Mouse (Mus musculus) heart, postnatal 14 days (tissue): Measurements from ENCODE around the gene Psmd8. TPM values are rescaled to one million over a fixed set of nuclear protein-coding genes. Genes with fewer than 3 reads are reported as not detected.
A peak's percentile ranks its signal among the peaks of the same experiment; 100 is the strongest.
"Not testable (repeated sequence)": the region's sequence is repeated elsewhere in the genome, so short reads cannot be mapped to it uniquely, and the experiment has no call there.

Source experiments
- DNase-seq, 2 experiments: peaks; one replicate each; pipeline ENCODE4 v3.0.0; 2021 to 2022
- intact Hi-C: fragments of 180-260 bp; cut with DNase I; formaldehyde crosslinking; loops from one replicate; pipeline ENCODE4 v1.15.1; 2025
- total RNA-seq, 2 experiments: library from RNA; stranded (reverse); gene quantifications; 2 replicates each; pipeline ENCODE4 v1.2.3; 2021

The Psmd8 gene
- total RNA-seq, 2 experiments from 2014 or later: 142 to 149 TPM

DNA sequence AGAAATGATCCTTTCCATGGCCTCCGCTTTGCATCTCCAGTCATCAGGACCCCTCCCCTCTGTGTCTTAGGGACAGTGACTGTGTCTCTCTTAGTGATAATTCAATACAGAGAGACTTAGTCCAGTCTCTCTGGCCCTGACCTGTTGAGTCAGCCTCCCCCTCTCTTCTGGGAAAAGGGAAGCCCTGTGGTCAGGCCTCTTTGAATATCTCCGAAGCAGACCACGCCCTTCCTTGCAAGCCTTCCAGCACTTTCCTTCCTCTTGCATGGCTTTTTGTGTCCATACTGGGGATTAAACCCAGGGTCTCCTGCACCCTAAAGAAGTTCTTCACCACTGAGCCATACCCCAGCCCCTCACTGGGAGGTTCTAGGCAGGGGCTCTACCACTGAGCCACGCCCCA, 36.5 kb downstream of the Psmd8 start:
- intact Hi-C loops: no loop called here
- no peak for DNase-seq

DNA sequence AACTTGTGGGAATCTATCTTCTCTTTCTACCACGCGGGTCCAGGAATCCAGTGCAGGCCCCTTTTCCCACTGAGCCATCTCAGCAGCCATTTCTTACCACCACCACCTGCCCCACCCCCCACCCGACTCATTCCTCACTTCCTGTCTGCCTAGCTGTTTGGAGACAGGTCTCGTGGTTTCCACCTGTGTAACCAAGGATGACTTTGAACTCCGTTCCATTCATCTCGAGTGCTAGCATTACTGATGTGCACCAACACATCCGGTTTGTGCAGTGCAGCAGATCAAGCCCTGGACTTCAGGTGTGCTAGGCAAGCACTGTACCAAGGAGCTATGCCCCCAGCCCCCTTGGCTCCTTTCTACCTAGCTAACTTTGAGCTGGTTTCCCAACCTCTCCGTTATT, 39.1 kb downstream of the Psmd8 start:
- DNase-seq: no peak
- intact Hi-C loops: no loop called here

DNA sequence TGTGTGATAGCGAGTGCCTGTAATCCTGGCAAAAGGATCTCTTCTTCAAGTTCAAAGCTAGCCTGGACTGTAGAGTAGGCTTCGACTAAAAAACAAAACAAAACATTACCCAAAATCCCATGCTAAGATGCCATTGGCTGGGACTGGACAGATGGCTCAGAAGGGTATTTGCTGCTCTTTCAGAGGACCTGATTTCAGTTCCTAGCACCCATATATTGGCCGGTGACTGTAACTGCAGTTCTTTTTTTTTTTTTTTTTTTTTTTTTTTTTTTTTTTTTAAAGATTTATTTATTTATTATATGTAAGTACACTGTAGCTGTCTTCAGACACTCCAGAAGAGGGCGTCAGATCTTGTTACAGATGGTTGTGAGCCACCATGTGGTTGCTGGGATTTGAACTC, 41.3 kb downstream of the Psmd8 start:
- DNase-seq, intact Hi-C loops: not testable (repeated sequence)

DNA sequence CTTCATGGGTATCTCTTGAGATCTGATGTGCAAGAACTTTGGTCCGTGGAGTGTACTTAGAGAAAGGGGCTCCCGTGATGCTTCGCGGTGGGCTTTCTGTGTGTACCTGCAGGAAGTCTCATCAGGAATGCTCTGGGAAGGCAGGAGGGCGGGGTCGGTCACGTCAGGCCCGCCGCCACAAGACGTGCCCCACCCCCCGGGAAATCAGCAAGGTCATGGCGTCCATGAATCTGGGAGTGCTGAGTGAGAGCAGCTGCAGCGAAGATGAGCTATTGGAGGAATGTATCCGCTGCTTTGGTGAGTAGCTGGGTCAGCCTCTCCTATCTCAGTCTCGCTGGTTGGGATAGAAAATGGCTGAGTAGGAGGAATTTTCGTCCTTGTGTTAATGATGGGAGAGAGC, 43.1 kb downstream of the Psmd8 start:
- intact Hi-C loops: no loop called here

DNA sequence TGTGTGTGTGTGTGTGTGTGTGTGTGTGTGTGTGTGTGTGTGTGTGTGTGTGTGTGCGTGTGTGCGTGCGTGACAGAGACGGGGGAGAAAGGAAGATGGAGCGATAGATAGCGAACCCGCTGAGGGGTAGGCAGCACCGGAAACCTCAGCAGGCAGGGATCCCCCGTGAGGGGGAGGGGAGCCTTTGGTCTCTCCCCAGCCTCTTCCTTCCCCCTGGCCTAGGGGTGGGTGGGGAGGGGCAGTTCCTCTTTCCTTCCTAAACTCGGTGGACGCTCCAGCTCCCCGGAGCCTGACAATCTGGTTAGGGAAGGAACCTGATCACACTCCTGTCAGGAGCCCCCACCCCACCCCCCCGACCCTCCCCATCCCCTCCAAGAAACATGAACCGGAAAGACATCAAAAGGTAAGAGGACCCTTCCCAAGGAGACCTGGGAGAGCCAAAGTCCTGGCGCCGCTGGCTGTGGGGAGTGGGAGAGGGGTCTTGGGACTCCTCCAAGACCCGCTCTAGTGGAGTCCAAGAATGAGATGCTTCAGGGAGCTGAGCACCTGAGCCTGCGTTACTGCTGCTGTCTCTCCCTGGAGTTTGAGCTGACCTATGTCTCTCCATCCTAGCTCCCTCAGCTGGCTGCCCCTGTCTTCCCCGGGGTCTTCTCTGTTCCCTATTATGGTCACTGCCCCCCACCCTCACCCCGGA, 45.7 kb downstream of the Psmd8 start, which contains the start of gene Rasgrp4:
Gene Rasgrp4, plus strand, starts transcription at position 159 of the 694 bp plus-strand sequence.
- DNase-seq: peak; percentile 35 to 38

More for the DNA sequence above, 43.1 kb downstream of the Psmd8 start:
- DNase-seq: no peak

DNA sequence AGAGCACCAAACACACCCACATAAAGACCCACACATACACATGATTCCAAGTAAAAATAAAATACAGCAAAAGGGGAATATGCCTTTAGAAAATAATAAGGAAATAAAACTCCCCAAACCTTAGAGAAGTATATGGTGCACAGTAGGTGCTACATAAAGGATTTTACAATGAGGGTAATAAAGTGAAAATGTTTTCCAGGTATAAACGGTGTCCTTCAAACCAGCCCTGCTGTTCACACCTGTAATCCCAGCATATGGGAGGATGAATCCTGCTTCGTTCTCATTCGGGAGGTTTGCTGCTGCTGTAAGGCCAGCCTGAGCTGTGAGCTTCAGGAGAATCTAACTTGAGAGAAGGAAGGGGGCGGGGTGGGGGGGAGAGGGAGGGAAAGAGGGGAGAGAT, 46.3 kb downstream of the Psmd8 start:
- DNase-seq: no peak
- intact Hi-C loops: no loop called here

More for the DNA sequence above, 45.7 kb downstream of the Psmd8 start, which contains the start of gene Rasgrp4:
- intact Hi-C loops: no loop called here

DNA sequence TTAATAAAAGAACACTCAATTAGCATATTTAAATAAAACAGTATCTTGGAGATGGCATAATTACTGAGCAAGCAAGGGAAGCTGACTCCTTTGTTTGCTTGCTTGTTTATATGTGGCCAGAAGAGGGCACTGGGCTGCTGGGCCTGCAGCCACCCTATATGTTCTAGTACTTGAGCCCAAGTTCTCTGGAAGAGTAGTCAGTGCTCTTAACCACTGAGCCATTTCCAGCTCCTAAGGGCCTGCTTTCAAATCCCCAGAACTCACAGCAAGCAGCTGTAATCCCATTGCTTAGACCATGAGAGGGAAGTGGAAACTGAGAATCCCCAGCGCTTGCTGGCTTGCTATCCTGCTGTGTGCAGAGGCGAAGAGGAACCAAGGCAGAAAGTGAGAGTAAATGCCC, 51.8 kb downstream of the Psmd8 start:
- intact Hi-C loops: loop anchor here (5.0 kb wide), 2 partner anchors 119 to 169 kb away; partner anchors contain the start of gene 2200002D01Rik
- DNase-seq: no peak

DNA sequence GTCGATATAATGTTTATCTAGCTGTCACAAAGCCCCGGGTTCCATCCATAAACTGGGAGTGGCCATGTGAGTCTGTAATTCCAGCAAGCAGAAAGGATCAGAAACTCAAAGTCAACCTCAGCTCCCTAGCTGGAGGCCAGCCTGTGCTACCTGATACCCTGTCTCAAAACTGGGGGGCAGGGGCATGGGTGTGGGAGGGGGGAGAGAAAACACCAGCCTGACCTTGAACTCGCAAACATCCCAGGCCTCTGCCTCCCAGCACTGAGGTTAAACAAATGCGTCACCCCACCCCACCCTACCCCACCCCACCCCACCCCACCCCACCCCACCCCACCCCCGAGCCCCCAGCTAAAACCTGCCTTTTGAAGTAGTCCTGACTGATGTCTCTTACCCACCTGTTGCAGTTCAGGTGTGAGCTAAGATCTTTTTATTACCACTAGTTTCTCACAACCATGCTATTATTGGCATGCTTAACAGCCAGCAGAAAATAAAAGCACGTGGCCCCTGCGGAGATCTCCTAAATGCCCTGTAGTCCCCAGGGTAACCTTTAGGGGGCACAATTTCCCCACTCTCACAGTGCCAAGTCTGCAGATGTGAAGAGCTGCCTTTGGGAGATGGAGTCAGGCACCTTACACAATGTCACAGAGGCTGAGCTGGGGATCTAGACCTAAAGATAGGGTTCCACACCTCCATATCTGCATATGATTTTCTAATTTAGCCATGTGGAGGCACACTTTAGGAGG, 54.2 kb downstream of the Psmd8 start:
- peak; percentile 52 to 66 for DNase-seq
- intact Hi-C loops: loop anchor here (5.0 kb wide), 2 partner anchors 121 to 171 kb away; partner anchors contain the start of gene 2200002D01Rik

DNA sequence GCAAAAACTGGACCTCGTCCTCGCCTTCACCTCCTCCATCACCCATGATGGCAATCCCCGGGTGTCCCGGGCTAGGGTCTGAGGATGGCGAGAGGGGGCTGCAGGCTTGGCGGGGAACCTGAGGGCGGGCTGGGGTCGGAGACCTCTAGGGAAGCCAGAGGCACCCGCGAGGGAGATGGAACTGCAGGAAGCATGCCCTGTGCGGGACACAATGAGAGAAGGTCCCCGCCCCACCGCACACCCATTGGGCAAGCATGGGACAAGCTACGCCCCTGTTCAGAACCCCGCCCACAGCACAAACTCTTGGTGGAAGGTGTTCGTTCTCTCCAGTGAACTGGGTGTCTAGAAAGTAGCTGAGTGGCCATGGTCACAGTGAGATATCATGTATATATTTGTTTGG, 55.5 kb downstream of the Psmd8 start, which contains the start of gene Ryr1:
Gene Ryr1, minus strand, starts transcription at position 210 of the 400 bp plus-strand sequence.
- intact Hi-C loops: loop anchor here (5.0 kb wide), 2 partner anchors 122 to 172 kb away; partner anchors contain the start of gene 2200002D01Rik
- peak; percentile 17 to 33 for DNase-seq

Other genes with a start within 250 kb of the Psmd8 start
- gene Actn4, start 218.4 kb downstream of the Psmd8 start, total RNA-seq: 100 to 1,000 TPM; 110 to 127 TPM
- 100 to 1,000 TPM; 157 to 159 TPM for gene Eif3k, start 198.8 kb downstream of the Psmd8 start, total RNA-seq
- 1 to 10 TPM in 1 of 2 experiments, under 1 TPM in 1; 0.96 to 2.4 TPM for gene Map4k1, start 198.7 kb downstream of the Psmd8 start, total RNA-seq
- gene Ryr1, start 55.5 kb downstream of the Psmd8 start, total RNA-seq: under 1 TPM; 0.05 TPM
- gene Rasgrp4, start 45.9 kb downstream of the Psmd8 start, total RNA-seq: 1 to 10 TPM; 1.0 to 2.0 TPM
- 10 to 100 TPM; 11.9 to 13.7 TPM for gene Fam98c, start 24.5 kb downstream of the Psmd8 start, total RNA-seq
- gene Ggn, start 10.5 kb downstream of the Psmd8 start, total RNA-seq: 1 to 10 TPM; 1.0 to 1.3 TPM
- 1 to 10 TPM in 1 of 2 experiments, under 1 TPM in 1; 0.95 to 1.5 TPM for gene Spred3, start 10.3 kb downstream of the Psmd8 start, total RNA-seq
- gene Catsperg1, start 33.3 kb upstream of the Psmd8 start, total RNA-seq: under 1 TPM; 0.32 to 0.60 TPM
- 1 to 10 TPM; 3.8 to 4.4 TPM for gene Kcnk6, start 51.8 kb upstream of the Psmd8 start, total RNA-seq
- gene Yif1b, start 57.6 kb upstream of the Psmd8 start, total RNA-seq: 10 to 100 TPM; 62.0 to 68.3 TPM
- 1 to 10 TPM; 2.0 to 2.2 TPM for gene 2200002D01Rik, start 67.8 kb upstream of the Psmd8 start, total RNA-seq
- gene Spint2, start 101.2 kb upstream of the Psmd8 start, total RNA-seq: 10 to 100 TPM; 39.2 to 42.9 TPM
- 10 to 100 TPM; 13.2 to 15.4 TPM for gene Ppp1r14a, start 108.6 kb upstream of the Psmd8 start, total RNA-seq
- 1 to 10 TPM in 1 of 2 experiments, under 1 TPM in 1; 0.19 to 1.2 TPM for gene Dpf1, start 123.2 kb upstream of the Psmd8 start, total RNA-seq